ENCODE assay signal across 23 mouse cellular contexts in the genomic region with DNA sequence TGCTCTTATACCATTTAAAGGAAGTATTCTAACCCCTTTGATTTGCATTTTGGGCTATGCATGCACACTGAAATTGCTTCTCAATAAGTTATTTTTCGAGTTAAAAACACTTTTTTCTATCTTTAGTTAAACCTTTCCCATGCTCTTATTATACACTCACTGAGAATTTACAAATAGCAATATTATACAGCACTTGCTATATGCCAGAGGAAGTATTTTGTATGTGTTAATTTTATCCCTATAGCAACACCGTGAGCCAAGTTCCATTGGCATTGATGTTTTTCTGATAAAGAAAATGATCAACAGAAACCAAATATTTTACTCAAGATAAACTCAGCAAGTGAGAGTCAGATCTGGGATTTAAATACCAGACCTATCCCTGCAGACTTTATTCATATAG.
DNase-seq lines count a peak whose midpoint lies in the region; ATAC-seq and TF ChIP-seq lines count a peak whose summit lies in the region.
"Had no signal": no experiment of that assay in that cellular context is flagged by ENCODE, and none has a peak within 500 bp of the region (broad histone marks: within the 10 kb centered on the region; RNA-seq: fewer than 3 reads in every experiment).

No protein-coding gene starts in this region.

- H3K27ac ChIP-seq in forebrain, embryonic 14.5 days (ENCODE audit: low read depth, low read length): no peak overlapping the region
- no peak overlapping the region for H3K27ac ChIP-seq in forebrain, embryonic 12.5 days
- H3K27ac ChIP-seq in forebrain, embryonic 16.5 days (ENCODE audit: low read length): no peak overlapping the region
- H3K27ac ChIP-seq in forebrain, embryonic 10.5 days: no peak overlapping the region
- no peak overlapping the region for H3K27ac ChIP-seq in forebrain, postnatal 0 days (ENCODE audit: low read depth, low read length)
- H3K27ac ChIP-seq in forebrain, embryonic 13.5 days: no peak overlapping the region
- no peak overlapping the region for H3K27ac ChIP-seq in hindbrain, embryonic 16.5 days (ENCODE audit: low read depth, low read length)

- 59% methylated on average over 2 of the region's 2 CpGs for WGBS in forebrain, embryonic 14.5 days
- 76% methylated on average over 2 of the region's 2 CpGs for WGBS in forebrain, embryonic 12.5 days
- 57% methylated on average over 2 of the region's 2 CpGs for WGBS in forebrain, embryonic 16.5 days
- WGBS in forebrain, embryonic 10.5 days: 78% methylated on average over 2 of the region's 2 CpGs
- 43% methylated on average over 2 of the region's 2 CpGs for WGBS in forebrain, postnatal 0 days
- 70% methylated on average over 2 of the region's 2 CpGs for WGBS in forebrain, embryonic 13.5 days
- 72% methylated on average over 2 of the region's 2 CpGs for WGBS in hindbrain, embryonic 16.5 days

- TF ChIP-seq CTCF in forebrain, postnatal 0 days (IDR thresholded peaks at IDR 0.05; ENCODE audit: low read depth): no peak
- TF ChIP-seq CTCF in brain, embryonic 14.5 days (IDR thresholded peaks at IDR 0.05; ENCODE audit: borderline replicate concordance, extremely low read depth, insufficient read depth, insufficient read length): no peak

- no peaks in the 10 kb centered on the region for H3K36me3 ChIP-seq in forebrain, embryonic 14.5 days (ENCODE audit: control insufficient read depth, insufficient read depth, low read length)
- no peaks in the 10 kb centered on the region for H3K36me3 ChIP-seq in forebrain, embryonic 12.5 days (replicated peaks)
- no peaks in the 10 kb centered on the region for H3K36me3 ChIP-seq in forebrain, embryonic 16.5 days (ENCODE audit: control insufficient read depth, insufficient read depth)
- no peaks in the 10 kb centered on the region for H3K36me3 ChIP-seq in forebrain, embryonic 10.5 days (replicated peaks)
- H3K36me3 ChIP-seq in forebrain, postnatal 0 days (ENCODE audit: insufficient read depth): no peaks in the 10 kb centered on the region
- H3K36me3 ChIP-seq in forebrain, embryonic 13.5 days (ENCODE audit: poor library complexity, severe bottlenecking): no peaks in the 10 kb centered on the region
- no peaks in the 10 kb centered on the region for H3K36me3 ChIP-seq in hindbrain, embryonic 16.5 days (ENCODE audit: control insufficient read depth, insufficient read depth, low read length)
- H3K36me3 ChIP-seq: G1E had no signal

- H3K9me3 ChIP-seq in forebrain, embryonic 14.5 days (replicated peaks; ENCODE audit: control insufficient read depth, low read length): no peaks in the 10 kb centered on the region
- no peaks in the 10 kb centered on the region for H3K9me3 ChIP-seq in forebrain, embryonic 12.5 days
- no peaks in the 10 kb centered on the region for H3K9me3 ChIP-seq in forebrain, embryonic 16.5 days (ENCODE audit: control insufficient read depth, low read length)
- H3K9me3 ChIP-seq in forebrain, embryonic 10.5 days: no peaks in the 10 kb centered on the region
- no peaks in the 10 kb centered on the region for H3K9me3 ChIP-seq in forebrain, postnatal 0 days (ENCODE audit: low read length)
- no peaks in the 10 kb centered on the region for H3K9me3 ChIP-seq in forebrain, embryonic 13.5 days (replicated peaks)
- H3K9me3 ChIP-seq in hindbrain, embryonic 16.5 days (ENCODE audit: control insufficient read depth, low read length): no peaks in the 10 kb centered on the region

- no peak for TF ChIP-seq POLR2A in brain, embryonic 14.5 days (IDR thresholded peaks at IDR 0.05; ENCODE audit: borderline replicate concordance, extremely low read depth, insufficient read depth, insufficient read length, poor library complexity, severe bottlenecking)

- H3K9ac ChIP-seq in forebrain, embryonic 14.5 days (ENCODE audit: low read length): no peak overlapping the region
- H3K9ac ChIP-seq in forebrain, embryonic 12.5 days: no peak overlapping the region
- H3K9ac ChIP-seq in forebrain, embryonic 16.5 days (replicated peaks; ENCODE audit: low read depth, low read length): no peak overlapping the region
- no peak overlapping the region for H3K9ac ChIP-seq in forebrain, postnatal 0 days
- no peak overlapping the region for H3K9ac ChIP-seq in forebrain, embryonic 13.5 days
- no peak overlapping the region for H3K9ac ChIP-seq in hindbrain, embryonic 16.5 days (ENCODE audit: low read depth, low read length)

- no peak for ATAC-seq in forebrain, embryonic 14.5 days
- ATAC-seq in forebrain, embryonic 12.5 days (ENCODE audit: low FRiP score): no peak
- peak; percentile 57 for ATAC-seq in forebrain, embryonic 16.5 days
- ATAC-seq in forebrain, postnatal 0 days: peak; percentile 74
- no peak for ATAC-seq in forebrain, embryonic 13.5 days
- no peak for ATAC-seq in hindbrain, embryonic 16.5 days
- ATAC-seq: activated CD4-positive, CD25-positive, alpha-beta regulatory T cell, adult 4 months; CD4-positive, CD25-positive, alpha-beta regulatory T cell, adult 4 months; Patski had no signal

- no peaks in the 10 kb centered on the region for H3K27me3 ChIP-seq in forebrain, embryonic 14.5 days (replicated peaks; ENCODE audit: control insufficient read depth, insufficient read depth, low read length)
- H3K27me3 ChIP-seq in forebrain, embryonic 12.5 days: no peaks in the 10 kb centered on the region
- no peaks in the 10 kb centered on the region for H3K27me3 ChIP-seq in forebrain, embryonic 16.5 days (replicated peaks; ENCODE audit: control insufficient read depth, insufficient read depth, low read length)
- H3K27me3 ChIP-seq in forebrain, embryonic 10.5 days (ENCODE audit: poor library complexity, severe bottlenecking): no peaks in the 10 kb centered on the region
- H3K27me3 ChIP-seq in forebrain, postnatal 0 days (ENCODE audit: insufficient read depth, low read length): no peaks in the 10 kb centered on the region
- H3K27me3 ChIP-seq in forebrain, embryonic 13.5 days: no peaks in the 10 kb centered on the region
- no peaks in the 10 kb centered on the region for H3K27me3 ChIP-seq in hindbrain, embryonic 16.5 days (replicated peaks; ENCODE audit: control insufficient read depth, insufficient read depth, low read length)
- H3K27me3 ChIP-seq: CH12.LX, Patski had no signal

- H3K4me3 ChIP-seq in forebrain, embryonic 14.5 days (ENCODE audit: low read depth, low read length): no peak overlapping the region
- no peak overlapping the region for H3K4me3 ChIP-seq in forebrain, embryonic 12.5 days (replicated peaks)
- H3K4me3 ChIP-seq in forebrain, embryonic 16.5 days (replicated peaks; ENCODE audit: low read length): no peak overlapping the region
- H3K4me3 ChIP-seq in forebrain, embryonic 10.5 days: no peak overlapping the region
- H3K4me3 ChIP-seq in forebrain, postnatal 0 days (ENCODE audit: low read depth, low read length): no peak overlapping the region
- H3K4me3 ChIP-seq in forebrain, embryonic 13.5 days: no peak overlapping the region
- H3K4me3 ChIP-seq in hindbrain, embryonic 16.5 days (ENCODE audit: low read length): no peak overlapping the region

- peak; percentile 10 for DNase-seq in forebrain, embryonic 14.5 days (ENCODE audit: low spot score)
- no peak for DNase-seq in forebrain, embryonic 10.5 days (ENCODE audit: extremely low spot score, low spot score)
- peak; percentile 33 for DNase-seq in forebrain, postnatal 0 days
- DNase-seq in brain, embryonic 14.5 days (ENCODE audit: low read depth): peak; percentile 27
- DNase-seq: adrenal gland, adult 2 months; adrenal gland, adult 8-10 months; adrenal gland, postnatal 10 days; adrenal gland, postnatal 14 days; adrenal gland, postnatal 25 days; adrenal gland, postnatal 36 days; B cell, adult 2 months; cerebellum, adult 11 months; cerebellum, adult 11-12 months; cerebellum, adult 18-20 months had no signal

- no peaks in the 10 kb centered on the region for H3K4me1 ChIP-seq in forebrain, embryonic 14.5 days (ENCODE audit: control insufficient read depth, insufficient read depth, low read length)
- H3K4me1 ChIP-seq in forebrain, embryonic 12.5 days: no peaks in the 10 kb centered on the region
- H3K4me1 ChIP-seq in forebrain, embryonic 16.5 days (replicated peaks; ENCODE audit: control insufficient read depth, insufficient read depth, low read length): no peaks in the 10 kb centered on the region
- H3K4me1 ChIP-seq in forebrain, embryonic 10.5 days: no peaks in the 10 kb centered on the region
- H3K4me1 ChIP-seq in forebrain, postnatal 0 days (ENCODE audit: insufficient read depth): no peaks in the 10 kb centered on the region
- no peaks in the 10 kb centered on the region for H3K4me1 ChIP-seq in forebrain, embryonic 13.5 days
- no peaks in the 10 kb centered on the region for H3K4me1 ChIP-seq in hindbrain, embryonic 16.5 days (ENCODE audit: control insufficient read depth, insufficient read depth, low read depth, low read length)

- H3K4me2 ChIP-seq in forebrain, embryonic 14.5 days (ENCODE audit: low read length): no peak overlapping the region
- H3K4me2 ChIP-seq in forebrain, embryonic 12.5 days: no peak overlapping the region
- H3K4me2 ChIP-seq in forebrain, embryonic 16.5 days (ENCODE audit: low read length): no peak overlapping the region
- H3K4me2 ChIP-seq in forebrain, postnatal 0 days (ENCODE audit: low read depth): no peak overlapping the region
- no peak overlapping the region for H3K4me2 ChIP-seq in forebrain, embryonic 13.5 days
- no peak overlapping the region for H3K4me2 ChIP-seq in hindbrain, embryonic 16.5 days (ENCODE audit: low read length)

Comparison
In these comparisons a context has a peak if more than half of its experiments do, and no peak if none do; other contexts are left out.
1. ATAC-seq: peak in forebrain, embryonic 16.5 days (single experiment) and forebrain, postnatal 0 days (single experiment); none in forebrain, embryonic 14.5 days (single experiment), forebrain, embryonic 12.5 days (single experiment), forebrain, embryonic 13.5 days (single experiment) and hindbrain, embryonic 16.5 days (single experiment).